Mouse (Mus musculus) right cerebral cortex, postnatal 4 days (tissue): ENCODE measurements around the gene Gm10073.
A peak's percentile ranks its signal among the peaks of the same experiment; 100 is the strongest.

Source experiments
- DNase-seq: peaks from one replicate; pipeline ENCODE4 v3.0.0-alpha.2; 2022

Gene Gm10073

DNA sequence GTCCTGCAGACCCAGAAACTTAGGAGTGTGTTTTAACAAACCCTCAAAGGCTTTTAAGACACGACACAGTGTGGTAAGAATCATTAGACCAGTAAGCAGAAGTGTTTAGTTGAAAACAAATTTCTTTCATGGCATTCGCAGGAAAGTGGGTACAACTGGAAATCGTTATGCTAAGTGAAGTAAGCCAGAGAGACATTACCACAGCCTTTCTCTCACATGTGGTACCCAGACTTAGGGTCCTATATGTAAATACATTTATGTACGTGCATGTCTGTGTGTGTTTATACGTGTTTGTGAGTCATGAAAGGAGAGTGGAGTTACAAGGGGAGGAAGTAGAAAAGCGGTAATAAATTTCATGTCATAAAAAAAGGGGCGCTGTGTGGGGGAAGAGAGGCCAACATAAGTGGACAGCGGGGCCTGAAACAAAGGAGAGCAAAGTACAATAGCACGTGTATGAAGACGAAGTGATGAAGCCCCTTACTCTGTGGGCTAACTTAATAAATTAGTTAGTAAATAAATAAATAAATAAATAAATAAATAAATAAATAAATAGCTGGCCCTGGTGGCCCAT, 24.8 kb downstream of the Gm10073 start:
- no peak for DNase-seq

DNA sequence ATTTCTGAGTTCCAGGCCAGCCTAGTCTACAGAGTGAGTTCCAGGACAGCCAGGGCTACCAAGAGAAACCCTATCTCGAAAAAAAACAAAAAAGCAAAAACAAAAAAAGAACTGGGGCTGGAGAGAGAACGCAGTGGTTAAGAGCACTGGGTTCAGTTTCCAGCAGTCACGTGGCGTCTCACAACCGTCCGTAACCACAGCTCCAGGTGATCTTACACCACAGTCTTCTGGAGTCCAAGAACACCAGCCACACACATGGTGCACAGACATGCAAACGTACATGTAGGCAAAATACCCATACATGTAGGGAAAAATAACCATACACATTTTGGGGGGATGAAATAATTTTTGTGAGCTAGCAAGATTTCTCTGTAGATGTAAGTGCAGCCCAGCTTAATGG, 26.5 kb downstream of the Gm10073 start:
- DNase-seq = no peak

DNA sequence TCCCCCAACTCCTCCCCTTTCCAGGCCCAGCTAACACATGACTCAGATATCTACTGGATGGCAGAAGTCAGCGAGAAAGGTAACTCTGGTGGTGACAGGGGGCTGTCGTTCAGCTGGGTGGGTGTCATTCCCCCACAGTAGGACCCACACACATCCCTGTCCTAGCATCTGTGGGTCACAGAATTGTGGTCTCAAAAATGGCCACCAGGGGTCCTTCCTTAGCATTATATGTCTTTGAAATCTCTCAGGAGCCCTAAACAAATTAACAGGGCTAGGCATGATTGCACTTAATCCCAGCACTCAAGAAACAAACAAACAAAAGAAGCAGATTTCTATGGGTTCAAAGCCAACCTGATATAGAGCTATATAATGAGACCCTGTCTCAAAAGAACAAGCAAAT, 28.1 kb downstream of the Gm10073 start:
- DNase-seq = no peak

DNA sequence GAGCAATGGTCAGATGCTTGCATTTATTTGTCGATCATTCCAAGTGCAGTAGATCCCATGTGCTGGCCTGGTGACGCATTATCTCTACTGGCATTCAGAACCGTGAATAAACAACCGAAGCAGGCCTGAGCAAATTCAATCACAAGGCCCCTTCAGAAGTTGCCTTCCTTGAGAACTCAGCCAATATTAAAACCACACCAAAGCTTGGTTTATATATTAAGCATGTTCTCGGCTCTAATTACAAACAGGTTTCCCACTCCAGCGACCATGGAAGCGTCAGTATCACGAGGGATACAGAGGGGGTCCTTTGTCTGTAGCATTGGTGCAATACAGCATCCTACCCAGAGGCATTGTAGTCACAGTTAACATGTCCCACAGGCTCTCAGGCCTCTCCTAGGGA, 30.2 kb downstream of the Gm10073 start:
- no peak for DNase-seq

DNA sequence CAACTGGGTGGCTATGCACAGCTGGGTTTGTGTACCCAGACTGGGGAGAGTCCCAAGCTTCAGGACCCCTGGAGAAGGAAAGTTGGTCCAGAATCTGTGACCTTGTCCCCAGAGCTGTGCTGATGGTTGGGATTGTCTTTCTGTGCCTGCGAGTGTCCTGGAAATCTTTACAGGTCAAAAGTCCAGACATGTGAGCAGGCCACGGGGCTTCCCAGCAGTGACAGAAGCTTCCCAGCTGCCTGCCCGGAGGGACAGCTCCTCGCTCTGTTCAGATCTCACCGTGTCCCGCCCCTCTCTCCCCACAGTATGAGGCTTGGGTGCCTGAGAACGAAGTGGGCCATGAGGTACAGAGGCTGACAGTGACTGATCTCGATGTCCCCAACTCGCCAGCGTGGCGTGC, 32.3 kb downstream of the Gm10073 start:
- DNase-seq = no peak

DNA sequence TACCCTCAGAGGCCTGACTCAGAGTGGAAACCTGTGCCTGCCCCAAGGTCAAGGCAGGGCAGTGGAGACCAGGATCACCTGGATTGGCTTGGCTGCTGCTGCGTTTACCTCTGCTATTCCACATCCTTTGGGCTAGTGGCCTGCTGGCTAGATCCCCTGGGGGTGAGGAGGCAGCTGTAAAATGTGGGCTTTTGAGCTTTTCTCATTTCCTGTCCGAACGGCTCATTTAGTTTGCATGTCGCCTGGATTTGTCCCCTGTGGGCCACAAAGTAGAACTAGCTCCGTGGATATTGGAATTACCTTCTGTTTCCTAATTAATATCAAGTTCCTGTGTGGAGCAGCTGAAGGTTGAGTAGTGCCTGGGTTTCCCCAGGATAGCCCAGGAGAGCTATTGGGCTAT, 34.1 kb downstream of the Gm10073 start:
- DNase-seq = no peak

DNA sequence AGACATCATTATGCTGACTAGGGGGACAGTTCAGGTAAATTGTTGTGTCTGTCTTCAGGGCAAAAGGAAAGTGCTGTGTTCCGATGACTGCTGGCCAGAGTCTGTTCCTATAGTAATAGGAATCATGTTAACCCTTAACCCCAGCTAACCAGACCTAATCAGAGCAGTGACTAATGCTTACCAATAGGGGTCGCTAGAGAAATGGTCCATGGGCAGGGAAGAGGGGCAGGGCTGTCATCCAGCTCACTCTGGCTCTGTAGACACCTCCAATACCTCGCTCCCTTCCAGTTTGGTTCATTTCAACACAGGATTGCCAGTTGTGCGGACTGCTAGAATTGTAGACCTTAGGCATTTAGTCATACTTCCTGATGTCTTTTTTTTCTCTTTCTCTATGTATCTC, 37.8 kb downstream of the Gm10073 start:
- no peak for DNase-seq

DNA sequence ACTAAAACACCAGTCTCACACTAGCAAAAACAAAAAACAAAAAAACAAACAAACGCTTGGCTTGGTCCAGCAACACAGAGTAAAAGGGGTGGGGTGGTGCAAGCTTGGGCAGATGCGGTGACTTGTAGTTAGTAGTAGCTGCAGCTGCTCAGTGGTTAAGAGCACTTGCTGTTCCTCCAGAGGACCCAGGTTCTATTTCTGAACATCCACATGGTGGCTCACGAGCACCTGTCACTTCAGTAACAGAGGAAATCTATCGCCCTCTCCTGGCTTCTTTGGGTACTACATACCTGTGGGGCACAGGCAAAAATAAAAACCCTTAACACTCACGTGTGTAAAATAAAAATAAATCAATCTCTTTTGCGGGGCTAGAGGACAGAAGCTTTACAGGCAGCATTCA, 38.8 kb downstream of the Gm10073 start:
- DNase-seq = peak; percentile 40

DNA sequence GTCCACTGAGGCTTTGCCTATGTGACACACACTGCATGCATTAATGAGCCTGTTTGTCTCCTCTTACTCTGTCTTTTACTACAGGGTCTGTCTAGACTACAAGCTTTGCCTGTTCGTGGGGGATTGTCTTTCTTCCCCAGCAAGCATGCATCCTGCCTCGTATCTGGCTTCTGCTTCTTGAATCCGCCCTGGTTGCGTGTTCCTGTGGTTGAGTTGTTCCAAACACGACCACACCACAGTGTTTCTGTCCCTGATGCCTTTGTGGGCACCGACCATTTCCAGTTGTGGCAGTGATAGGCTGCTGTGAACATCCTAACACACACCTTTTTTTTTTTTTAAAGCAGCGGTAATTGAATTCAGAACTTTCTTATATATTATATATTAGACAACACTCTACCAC, 39.6 kb downstream of the Gm10073 start:
- no peak for DNase-seq

DNA sequence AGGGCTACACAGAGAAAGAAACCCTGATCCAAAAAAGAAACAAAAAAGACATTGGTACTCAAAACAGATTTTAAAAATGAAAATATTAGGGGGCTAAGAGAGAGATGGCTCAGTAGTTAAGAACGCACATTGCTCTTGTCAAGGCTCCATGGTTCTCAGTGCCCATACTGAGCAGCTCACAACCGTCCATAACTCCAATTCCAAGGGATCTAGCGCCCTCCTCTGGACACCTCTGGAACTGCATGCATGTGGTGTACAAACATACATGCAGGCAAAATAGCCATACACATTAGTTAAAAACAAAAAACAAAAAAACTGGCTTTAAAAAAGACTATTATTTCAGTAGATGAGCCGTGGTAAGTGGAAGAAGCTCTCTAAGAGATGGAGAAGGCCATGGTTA, 42.7 kb downstream of the Gm10073 start:
- no peak for DNase-seq

DNA sequence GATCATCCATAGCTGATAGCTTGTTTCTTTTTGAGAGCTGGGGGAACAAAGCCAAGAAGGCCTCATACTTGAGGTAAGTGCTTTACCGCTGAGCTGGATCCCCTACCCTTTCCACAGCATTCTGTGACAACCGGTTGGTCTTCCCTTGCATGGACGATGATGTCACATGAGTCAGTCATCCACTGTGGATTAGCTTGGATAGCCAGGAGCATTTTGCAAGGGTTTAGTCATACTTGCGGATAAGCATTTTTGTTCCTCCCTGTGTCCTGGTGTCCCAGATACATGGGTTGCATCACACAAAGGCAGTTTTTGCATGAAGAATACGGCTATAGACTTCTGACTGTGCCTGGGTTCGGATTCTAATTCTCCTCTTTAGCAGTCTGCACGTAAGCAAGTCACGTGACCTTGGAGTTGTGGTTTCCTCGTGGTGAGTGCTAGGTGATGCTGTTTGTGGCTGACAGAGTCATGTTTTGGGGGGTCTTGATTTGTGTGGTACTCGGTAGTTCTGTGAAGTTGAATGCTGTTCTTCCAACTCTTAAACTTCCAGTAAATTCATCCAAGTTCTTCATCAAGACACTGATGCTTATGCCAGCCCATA, 43.3 kb downstream of the Gm10073 start:
- DNase-seq = no peak

DNA sequence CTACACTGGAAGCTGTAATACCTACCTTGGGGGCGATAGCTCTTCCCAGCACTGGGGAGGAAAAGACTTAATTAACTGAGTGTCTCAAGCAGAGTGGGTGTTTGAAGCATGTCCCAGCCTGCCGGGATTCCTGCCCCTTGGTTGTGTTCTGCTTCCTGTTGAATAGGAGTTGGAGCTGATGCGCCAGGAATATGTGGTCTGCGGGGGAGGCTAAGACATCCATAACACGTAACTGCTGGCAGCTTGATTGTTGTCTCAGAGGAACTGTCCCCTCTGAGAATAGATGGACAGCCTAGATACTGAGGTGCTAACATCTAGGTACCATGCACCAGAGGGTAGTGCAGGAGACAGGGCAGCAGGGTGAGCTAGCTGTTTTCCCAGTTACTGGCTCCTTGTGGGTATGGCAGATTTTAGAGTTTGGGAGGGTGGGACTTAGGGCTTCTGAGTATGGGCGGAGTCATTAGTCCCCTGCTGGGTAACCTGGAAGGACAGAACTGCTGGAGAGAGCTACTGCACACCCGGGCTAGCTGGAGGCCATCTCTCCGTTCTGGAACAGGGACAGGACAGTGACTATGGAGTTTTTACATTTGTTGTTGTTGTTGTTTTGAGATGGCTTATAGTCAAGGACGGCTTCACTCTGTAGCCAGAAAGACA, 44.5 kb downstream of the Gm10073 start:
- DNase-seq = no peak

DNA sequence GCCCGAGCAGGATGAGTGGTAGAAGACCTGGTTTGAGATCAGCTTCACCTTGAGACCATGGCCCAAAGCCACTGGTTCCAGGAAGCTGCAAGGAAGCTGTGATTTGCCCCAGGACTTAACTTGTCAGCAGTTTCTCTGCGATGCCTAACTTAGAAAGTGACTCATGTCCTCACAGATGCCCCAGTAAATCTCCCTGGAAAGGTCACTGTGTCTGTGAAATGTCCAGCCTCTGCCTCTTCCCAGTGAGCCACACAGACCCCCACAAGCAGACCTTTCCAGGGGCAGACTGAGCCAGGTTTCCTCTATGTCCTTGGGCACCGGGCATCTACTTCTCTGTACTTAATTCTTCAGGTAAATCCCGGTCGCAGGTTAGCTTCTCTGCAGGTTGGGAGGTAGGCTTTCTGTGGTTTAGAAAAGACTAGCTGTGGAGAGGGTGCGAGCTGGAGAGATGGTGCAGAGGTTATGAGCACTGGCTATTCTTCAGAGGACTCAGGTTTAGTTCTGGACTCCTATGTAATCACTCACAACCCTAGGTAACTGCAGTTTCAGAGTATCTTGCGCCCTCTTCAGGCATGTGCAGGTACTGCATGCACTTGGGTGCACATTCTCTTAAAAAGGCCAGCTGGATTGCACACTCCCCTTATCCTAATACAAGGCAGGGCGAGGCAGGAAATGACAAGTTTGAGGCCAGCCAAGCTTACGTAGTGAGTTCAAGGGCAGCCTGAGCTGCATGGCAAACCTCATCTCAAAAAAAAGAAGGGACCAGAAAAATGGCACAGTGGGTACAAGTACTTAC, 45.8 kb downstream of the Gm10073 start:
- DNase-seq = no peak

DNA sequence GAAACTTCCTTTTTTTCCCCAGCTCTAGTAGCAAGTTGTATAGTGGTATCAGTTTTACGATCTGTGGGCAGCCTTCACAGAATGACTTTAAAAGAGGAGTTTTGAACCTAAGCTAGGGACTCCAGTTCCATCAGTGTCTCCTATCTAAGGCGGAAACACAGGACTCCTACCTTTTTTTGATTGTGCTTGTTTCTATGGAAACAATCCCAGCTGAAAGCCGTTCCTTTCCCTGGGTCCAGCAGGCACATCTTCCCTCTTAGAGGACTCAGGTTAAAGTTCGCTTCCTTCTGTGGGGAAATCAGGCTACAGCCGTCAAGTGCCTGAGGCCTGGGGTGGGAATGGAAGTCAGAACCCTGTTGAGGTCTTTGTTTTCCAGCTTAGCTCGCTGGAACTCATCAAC, 46.5 kb downstream of the Gm10073 start:
- DNase-seq = no peak
